Mouse (Mus musculus) G1E (cell line): Measurements from ENCODE around the gene Slc29a1.

Experiments used
- CTCF ChIP-seq: IDR thresholded peaks from 2 replicates; pipeline ENCODE4 v1.5.1; 2012; ENCODE audit warnings: low read depth, low read length, inconsistent platforms, mixed read lengths
- GATA1 ChIP-seq: IDR thresholded peaks from 2 replicates; pipeline ENCODE4 v1.6.1; 2012; ENCODE audit warnings: borderline replicate concordance, low read length, inconsistent platforms, mixed read lengths
- GATA2 ChIP-seq: IDR thresholded peaks from 2 replicates; pipeline ENCODE4 v1.6.1; 2012; ENCODE audit warnings: low read depth, low read length, inconsistent platforms, borderline replicate concordance
- POLR2AphosphoS5 ChIP-seq: IDR thresholded peaks from 2 replicates; pipeline ENCODE4 v1.6.1; 2012; ENCODE audit warnings: low read depth, low read length, inconsistent platforms; ENCODE audit not compliant: insufficient replicate concordance

DNA sequence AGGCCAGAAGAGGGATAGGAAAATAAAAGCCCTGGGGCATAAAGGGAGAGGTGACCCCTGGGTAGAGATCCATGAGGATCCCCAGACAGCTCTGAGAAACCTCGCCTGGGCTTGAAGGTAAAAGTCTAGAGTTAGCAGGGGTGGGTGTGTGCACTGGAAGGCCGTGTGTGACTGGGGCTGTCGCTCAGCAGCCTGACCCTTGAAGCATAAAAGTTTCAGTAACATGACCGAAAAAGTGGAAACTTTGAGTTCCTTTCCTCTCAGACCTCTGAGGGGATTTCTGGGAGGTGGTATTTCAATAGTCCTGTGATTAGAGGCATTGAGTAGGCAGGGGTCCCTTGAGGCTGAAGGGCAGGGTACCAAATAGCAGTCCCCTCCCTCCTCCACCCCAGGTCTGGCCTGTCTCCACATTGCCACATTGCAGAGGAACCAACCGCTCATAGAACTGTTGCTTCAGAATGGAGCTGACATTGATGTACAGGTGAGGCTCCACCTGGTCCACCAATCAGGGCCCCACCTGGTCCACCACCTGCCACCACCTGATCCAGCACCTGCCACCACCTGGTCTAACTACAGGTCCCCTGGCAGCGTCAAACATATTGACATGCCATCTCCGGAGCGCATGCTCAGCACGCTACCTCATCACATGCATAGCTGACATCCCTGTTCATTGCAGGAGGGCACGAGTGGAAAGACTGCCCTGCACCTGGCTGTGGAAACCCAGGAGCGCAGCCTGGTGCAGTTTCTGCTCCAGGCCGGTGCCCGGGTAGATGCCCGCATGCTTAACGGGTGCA, 39.5 kb downstream of the Slc29a1 start:
- TF ChIP-seq CTCF, result no peak
- no peak for TF ChIP-seq GATA2
- TF ChIP-seq GATA1, result no peak
- TF ChIP-seq POLR2AphosphoS5, result no peak
